Mouse (Mus musculus) brain, embryonic 14.5 days (tissue): ENCODE data around the gene Arl13a.

Source experiments
- CTCF ChIP-seq: fragments of 200-500 bp; IDR thresholded peaks from 2 replicates; pipeline ENCODE4 v1.5.1; 2012; ENCODE audit warnings: inconsistent platforms, mild to moderate bottlenecking, moderate library complexity, borderline replicate concordance; ENCODE audit not compliant: insufficient read depth, insufficient read length; ENCODE audit errors: extremely low read depth
- POLR2A ChIP-seq: fragments of 200-500 bp; IDR thresholded peaks from 2 replicates; pipeline ENCODE4 v1.6.1; 2012; ENCODE audit warnings: mild to moderate bottlenecking, inconsistent platforms, borderline replicate concordance; ENCODE audit not compliant: poor library complexity, insufficient read depth, insufficient read length, severe bottlenecking; ENCODE audit errors: extremely low read depth

DNA sequence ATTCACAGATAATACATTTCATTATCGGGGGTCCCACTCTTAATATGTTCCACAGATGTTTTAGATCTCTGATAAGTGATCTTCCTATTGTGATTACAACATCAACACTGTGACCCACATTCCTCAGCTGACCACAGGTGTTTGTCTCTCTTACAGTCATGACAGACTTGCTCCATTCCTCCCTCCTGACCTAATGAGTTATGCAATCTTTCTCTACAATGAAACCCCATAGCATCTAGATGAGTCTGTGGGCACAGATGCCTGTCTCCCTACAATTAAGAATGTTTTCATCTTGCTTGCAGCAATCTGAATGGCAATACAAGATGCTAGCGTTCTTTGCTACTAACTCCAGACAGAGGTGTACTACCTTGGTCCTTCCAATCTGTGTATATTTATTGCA is 26.9 kb upstream of the Arl13a start:
- TF ChIP-seq POLR2A (no peak), CTCF (no peak)
